8 mouse cellular contexts compared by ENCODE assay signal in the genomic region with DNA sequence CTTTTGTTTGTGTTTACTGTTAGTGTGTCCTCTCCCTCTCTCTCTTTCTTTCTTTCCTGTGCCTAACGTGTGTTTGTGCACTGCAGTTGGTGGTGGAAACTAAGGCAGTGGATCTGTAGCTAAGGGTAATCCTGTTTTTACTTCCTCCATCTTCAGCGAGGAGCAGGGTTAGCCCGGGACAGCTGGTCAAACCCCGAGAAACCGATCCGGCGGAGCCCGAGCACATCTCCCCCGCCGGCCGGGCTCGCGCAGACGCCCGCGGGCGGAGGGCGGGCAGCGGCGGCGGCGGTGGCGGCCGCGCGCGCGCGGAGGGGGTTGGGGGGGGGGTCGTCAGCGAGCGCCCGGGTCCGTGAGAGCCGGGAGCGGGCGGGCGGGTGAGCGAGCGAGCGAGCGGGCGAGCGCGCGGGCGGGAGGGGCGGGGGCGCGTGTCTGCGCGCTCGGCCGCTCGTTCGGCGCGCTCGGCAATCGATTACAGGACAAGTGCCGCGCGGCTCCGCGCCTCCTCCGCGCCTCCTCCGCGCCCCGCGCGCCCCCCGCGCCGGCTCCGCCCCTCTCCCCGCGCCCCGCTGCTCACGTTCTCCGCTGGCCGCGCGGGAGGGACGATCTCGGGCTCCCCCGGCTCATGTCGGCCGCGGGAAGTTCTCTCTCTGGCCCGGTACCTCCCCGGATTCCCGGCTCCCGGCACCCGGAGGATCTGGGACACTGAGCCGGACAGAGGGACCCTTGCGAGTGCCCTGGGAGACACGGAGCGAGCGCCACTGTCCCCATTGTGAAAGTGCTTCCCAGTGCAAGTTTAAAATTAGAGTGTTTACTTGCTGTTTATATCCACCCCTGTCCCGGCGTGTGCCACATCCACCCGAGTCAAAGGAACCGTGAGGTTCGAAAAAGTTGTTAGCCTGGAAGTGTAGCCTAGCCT. TPM values are rescaled to one million over a fixed set of nuclear protein-coding genes. Genes with fewer than 3 reads are reported as not detected.
DNase-seq lines count a peak whose midpoint lies in the region; ATAC-seq lines count a peak whose summit lies in the region.

Gene Ikzf2, minus strand, starts transcription at position 170 of the 916 bp plus-strand sequence.

- peak within 1 kb of the TSS; percentile 71 for H3K9ac ChIP-seq in hindbrain, embryonic 15.5 days

- H3K4me1 ChIP-seq in hindbrain, embryonic 15.5 days (replicated peaks) = peaks cover 27% of the 10 kb centered on the region

- no peaks in the 10 kb centered on the region for H3K27me3 ChIP-seq in hindbrain, embryonic 15.5 days

- no peaks in the 10 kb centered on the region for H3K36me3 ChIP-seq in hindbrain, embryonic 15.5 days

- peak; percentile 96 for ATAC-seq in hindbrain, embryonic 15.5 days (ENCODE audit: low FRiP score, low read depth)

- H3K4me3 ChIP-seq in hindbrain, embryonic 15.5 days = peak within 1 kb of the TSS; percentile 96

- H3K9me3 ChIP-seq in hindbrain, embryonic 15.5 days = no peaks in the 10 kb centered on the region

- peak within 1 kb of the TSS; percentile 84 for H3K27ac ChIP-seq in hindbrain, embryonic 15.5 days (replicated peaks)

- peak within 1 kb of the TSS; percentile 82 for H3K4me2 ChIP-seq in hindbrain, embryonic 15.5 days

- DNase-seq in T-cell, adult 2 months (ENCODE audit: low spot score) = peak; percentile 66
- DNase-seq in cerebellum, postnatal 4 days (ENCODE audit: low spot score in 2 of 2) = peak; percentile 47 to 75
- DNase-seq in gastrocnemius, adult 18-20 months (ENCODE audit: low spot score) = peak; percentile 73
- peak; percentile 67 to 69 for DNase-seq in layer of hippocampus, postnatal 36 days
- peak; percentile 68 for DNase-seq in lung, postnatal 25 days (ENCODE audit: low spot score)
- peak; percentile 71 for DNase-seq in retina, adult 2 months (ENCODE audit: low read depth, low spot score)
- DNase-seq in thymus, postnatal 14 days = peak; percentile 83

- under 1% methylated on average over 64 of the region's 105 CpGs for WGBS in hindbrain, embryonic 15.5 days

RNA-seq across cellular contexts. Expression of gene Ikzf2, which starts in this region (rescaled TPM):
- total RNA-seq in gastrocnemius, adult 18-20 months (2021) = 10 to 100 TPM; 14.4 to 16.7 TPM
- polyA plus RNA-seq in hindbrain, embryonic 15.5 days (2015; fragmentation: Nextera tagmentation; extraction: Ambion mirVana) = 3.3 and 3.6 TPM in 2 replicates
- total RNA-seq in layer of hippocampus, postnatal 36 days (2021) = 1 to 10 TPM; 4.8 to 8.4 TPM

Comparison
In these comparisons a context has a peak if more than half of its experiments do, and no peak if none do; other contexts are left out.
1. Peak in every context shown above with its lines: DNase-seq, ATAC-seq, H3K4me3 ChIP-seq and H3K27ac ChIP-seq.